Mouse (Mus musculus): ENCODE data around the gene Btaf1.

DNA sequence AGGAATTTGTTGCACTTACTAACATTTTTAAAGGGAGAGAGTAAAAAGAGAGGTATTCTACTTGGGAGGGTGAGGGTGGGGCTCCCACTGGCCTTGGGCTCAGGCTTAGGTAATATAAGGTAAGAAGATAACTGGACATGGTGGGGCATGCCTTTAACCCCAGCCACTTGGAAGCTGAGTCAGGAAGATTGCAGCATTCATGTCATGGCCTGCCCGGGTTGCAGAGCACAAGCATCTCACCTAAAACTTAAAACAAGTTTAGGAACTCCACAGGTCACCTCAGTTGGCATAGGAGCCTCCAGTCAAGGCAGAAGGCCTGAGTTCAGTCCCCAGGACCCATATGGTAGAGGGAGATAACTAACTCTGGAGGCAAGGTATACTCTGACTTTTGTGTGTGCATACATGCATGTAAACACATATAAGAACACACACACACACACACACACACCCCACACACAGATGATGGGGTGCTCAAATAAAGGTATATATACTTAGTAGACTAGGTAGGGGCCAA is 8.9 kb upstream of the Btaf1 start:
- no peak for TF ChIP-seq CTCF (IDR thresholded peaks at IDR 0.05)
- TF ChIP-seq EP300 (IDR thresholded peaks at IDR 0.05; ENCODE audit: insufficient read depth, low read depth, low read length): no peak
- no peak for TF ChIP-seq POLR2A (IDR thresholded peaks at IDR 0.05; ENCODE audit: insufficient read depth, low read depth, low read length)
